Mouse (Mus musculus) embryonic facial prominence, embryonic 12.5 days (tissue): ENCODE results near the gene Nme1. TPM values are rescaled to one million over a fixed set of nuclear protein-coding genes. Genes with fewer than 3 reads are reported as not detected.

Experiments used
- ATAC-seq: fragments of 200-750 bp; cut with Nextera tagmentation; 2 replicates; pipeline ENCODE4 v1.8.0; 2017; ENCODE audit not compliant: insufficient number of reproducible peaks, insufficient read depth, low FRiP score, low TSS enrichment
- H3K27ac ChIP-seq: fragments of 300-500 bp; sonication (generic); 2 replicates; pipeline ENCODE4 v1.5.1; 2016; ENCODE audit warnings: mild to moderate bottlenecking
- H3K27me3 ChIP-seq: fragments of 300-500 bp; sonication (generic); 2 replicates; pipeline ENCODE4 v1.6.1; 2016; ENCODE audit warnings: mild to moderate bottlenecking, moderate library complexity
- H3K36me3 ChIP-seq: fragments of 300-500 bp; sonication (generic); 2 replicates; pipeline ENCODE4 v1.6.1; 2016; ENCODE audit warnings: mild to moderate bottlenecking
- H3K4me1 ChIP-seq: fragments of 300-500 bp; sonication (generic); 2 replicates; pipeline ENCODE4 v1.6.1; 2016
- H3K4me2 ChIP-seq: fragments of 300-500 bp; sonication (generic); replicated peaks from 2 replicates; pipeline ENCODE4 v1.6.1; 2016; ENCODE audit warnings: mild to moderate bottlenecking, moderate library complexity
- H3K4me3 ChIP-seq: fragments of 300-500 bp; sonication (generic); 2 replicates; pipeline ENCODE4 v1.5.1; 2016; ENCODE audit warnings: mild to moderate bottlenecking
- H3K9ac ChIP-seq: fragments of 300-500 bp; sonication (generic); 2 replicates; pipeline ENCODE4 v1.6.1; 2016; ENCODE audit warnings: mild to moderate bottlenecking, moderate library complexity
- H3K9me3 ChIP-seq: fragments of 300-500 bp; sonication (generic); 2 replicates; pipeline ENCODE4 v1.6.1; 2016; ENCODE audit warnings: mild to moderate bottlenecking, moderate library complexity
- WGBS: fragments of 180-500 bp; shearing (Covaris S2); methylation state at CpG from one replicate; pipeline ENCODE4 v1.1.7; 2016; 5-methylcytosine and 5-hydroxymethylcytosine counted together
- polyA plus RNA-seq: library from polyadenylated mRNA; unstranded; fragments of >200 nt; fragmentation: Nextera tagmentation; extraction: Ambion mirVana; gene quantifications from 2 replicates; pipeline ENCODE4 v1.2.1, GENCODE M21; 2016

The Nme1 gene
- polyA plus RNA-seq = 155 and 162 TPM in 2 replicates

DNA sequence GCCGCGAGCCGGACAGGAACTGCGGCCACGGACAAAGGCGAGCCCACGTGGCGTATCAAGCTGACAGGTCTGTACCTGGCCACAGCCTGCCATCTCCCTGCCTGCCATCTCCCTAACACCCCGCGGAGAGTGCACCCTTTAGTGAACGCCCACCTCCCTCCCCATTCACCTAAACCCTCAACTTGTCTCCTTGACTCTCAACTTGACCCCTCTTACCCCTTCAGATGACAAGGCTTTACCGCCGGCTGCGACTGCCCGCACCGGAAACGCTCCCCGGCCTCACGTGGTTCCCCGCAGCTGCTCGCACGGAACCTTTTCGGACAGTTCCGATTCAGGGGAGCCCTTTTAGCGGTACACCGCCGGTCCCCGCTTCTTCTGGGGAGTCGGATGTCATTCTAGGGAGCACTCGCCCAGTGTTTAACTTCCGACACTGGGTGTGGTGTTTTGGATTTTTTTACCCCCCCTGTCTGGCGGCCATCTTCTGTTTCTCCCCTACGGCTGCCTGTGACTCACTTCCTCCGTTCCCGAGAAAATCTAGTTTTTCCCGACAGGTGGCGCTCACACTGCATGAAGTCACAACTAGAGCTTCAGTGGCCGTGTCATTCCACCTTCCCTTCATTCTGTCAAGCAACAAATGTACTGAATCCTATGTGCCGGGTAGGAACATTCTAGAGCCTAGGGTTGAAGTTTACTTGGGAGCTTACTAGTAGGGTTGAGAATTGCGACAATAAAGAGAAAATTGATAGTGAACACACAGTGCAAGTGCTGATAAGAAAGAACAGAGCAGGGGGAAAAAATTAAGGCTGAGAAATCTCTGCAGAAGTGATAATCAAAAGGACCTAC lies at the start of gene Nme1, which contains the start of gene Gm20390:
Gene Nme1, minus strand, starts transcription at position 517 of the 843 bp plus-strand sequence.
Gene Gm20390, minus strand, starts transcription at position 289 of the 843 bp plus-strand sequence.
- ATAC-seq = peak; percentile 93
- Histone ChIP-seq H3K27ac (peak within 1 kb of the TSS; percentile 76), H3K4me1 (peaks cover 5% of the 10 kb centered on the region; the same call in 1 of the 2 replicates), H3K36me3 (peaks cover 25% of the 10 kb centered on the region), H3K4me3 (peak within 1 kb of the TSS; percentile 74), H3K9ac (peak within 1 kb of the TSS; percentile 76), H3K27me3 (no peaks in the 10 kb centered on the region), H3K4me2 (peak within 1 kb of the TSS; percentile 82), H3K9me3 (no peaks in the 10 kb centered on the region)
- 1% methylated on average over 40 of the region's 40 CpGs for WGBS

DNA sequence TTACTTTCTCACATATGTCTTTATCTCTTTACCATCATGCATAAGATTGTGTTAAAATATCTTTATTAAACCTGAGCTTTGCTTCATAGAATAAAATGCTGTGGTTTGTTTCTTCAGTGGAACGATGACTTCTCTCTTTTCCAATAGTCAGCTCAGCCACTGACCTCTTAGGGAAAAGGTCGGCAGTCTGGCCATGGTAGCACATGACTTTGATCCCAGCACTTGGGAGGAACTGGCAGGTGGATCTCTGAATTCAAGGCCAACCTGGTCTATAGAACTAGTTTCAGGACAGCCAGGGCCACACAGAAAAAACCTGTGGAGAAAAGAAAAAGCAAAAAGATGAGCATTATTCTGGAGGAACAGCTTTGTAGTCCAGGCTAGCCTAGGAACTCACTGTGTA lies 35.0 kb upstream of the Nme1 start:
- H3K9me3 ChIP-seq = no peaks in the 10 kb centered on the region
- no peaks in the 10 kb centered on the region for H3K36me3 ChIP-seq
- no peak overlapping the region for H3K27ac ChIP-seq
- no peaks in the 10 kb centered on the region for H3K4me1 ChIP-seq
- 84% methylated on average over 2 of the region's 2 CpGs for WGBS
- H3K4me2 ChIP-seq = no peak overlapping the region
- H3K9ac ChIP-seq = no peak overlapping the region
- H3K27me3 ChIP-seq = no peaks in the 10 kb centered on the region
- H3K4me3 ChIP-seq = no peak overlapping the region
- no peak for ATAC-seq

DNA sequence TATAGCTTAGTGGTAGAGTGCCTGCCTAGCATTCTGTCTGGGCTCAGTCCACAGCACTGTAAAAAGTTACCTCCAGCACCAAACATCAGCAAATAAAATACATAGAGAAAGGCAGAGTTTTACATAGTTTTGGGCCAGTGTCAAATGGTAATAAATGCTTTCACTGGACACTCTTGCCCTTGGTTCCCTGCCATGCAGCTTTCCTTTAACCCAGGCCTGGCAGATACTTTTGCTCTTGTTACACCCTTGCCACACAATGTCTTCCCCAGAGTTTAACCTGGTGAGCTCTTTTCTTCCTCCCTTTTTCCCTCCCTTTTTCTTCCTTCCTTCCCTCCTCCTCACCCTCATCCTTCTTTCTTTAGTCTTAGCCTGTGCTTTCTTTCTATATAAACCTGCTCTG lies 31.0 kb upstream of the Nme1 start:
- ATAC-seq = no peak
- H3K9ac ChIP-seq = no peak overlapping the region
- H3K36me3 ChIP-seq = no peaks in the 10 kb centered on the region

DNA sequence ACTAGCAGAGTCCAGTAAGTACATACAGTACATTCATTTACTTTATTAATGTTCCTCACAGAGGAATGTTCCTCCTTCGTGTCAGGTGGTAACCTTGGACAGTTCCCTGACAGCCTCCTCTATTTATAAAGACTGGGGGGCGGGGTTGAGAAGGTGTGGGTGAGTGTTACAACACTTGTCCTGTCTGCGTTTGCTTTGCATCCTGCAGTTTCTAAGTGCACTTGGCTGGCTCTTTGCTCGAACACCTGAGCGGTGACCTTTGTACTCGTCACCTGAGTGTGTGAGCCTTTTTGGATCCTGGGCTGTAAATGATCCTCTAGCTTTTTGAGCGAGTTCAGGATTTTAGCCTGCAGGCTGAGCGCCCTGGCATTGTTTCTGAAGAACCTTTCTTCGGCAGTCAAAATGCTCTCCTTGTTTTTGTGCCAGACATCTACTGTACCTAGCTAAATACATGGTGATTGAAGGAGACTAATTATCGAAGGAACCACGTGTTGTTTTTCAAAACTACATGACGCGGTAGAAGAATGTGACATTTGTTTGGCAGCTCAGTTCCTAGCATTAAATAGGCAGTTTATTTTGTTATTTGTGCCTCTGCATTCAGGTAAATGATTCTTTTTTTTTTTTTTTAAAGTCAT lies 28.9 kb upstream of the Nme1 start:
- ATAC-seq = no peak
- H3K27me3 ChIP-seq = no peaks in the 10 kb centered on the region
- no peaks in the 10 kb centered on the region for H3K9me3 ChIP-seq
- WGBS = 35% methylated on average over 13 of the region's 13 CpGs
- H3K4me2 ChIP-seq = peak overlapping the region; percentile 92
- H3K9ac ChIP-seq = peak overlapping the region; percentile 94
- H3K4me1 ChIP-seq = peaks cover 15% of the 10 kb centered on the region
- no peaks in the 10 kb centered on the region for H3K36me3 ChIP-seq
- no peak overlapping the region for H3K27ac ChIP-seq
- peak overlapping the region; percentile 93 for H3K4me3 ChIP-seq

More for the DNA sequence above, 31.0 kb upstream of the Nme1 start:
- H3K4me2 ChIP-seq = no peak overlapping the region
- H3K4me3 ChIP-seq = no peak overlapping the region
- no peaks in the 10 kb centered on the region for H3K27me3 ChIP-seq
- no peaks in the 10 kb centered on the region for H3K9me3 ChIP-seq
- peaks cover 15% of the 10 kb centered on the region for H3K4me1 ChIP-seq
- no peak overlapping the region for H3K27ac ChIP-seq

DNA sequence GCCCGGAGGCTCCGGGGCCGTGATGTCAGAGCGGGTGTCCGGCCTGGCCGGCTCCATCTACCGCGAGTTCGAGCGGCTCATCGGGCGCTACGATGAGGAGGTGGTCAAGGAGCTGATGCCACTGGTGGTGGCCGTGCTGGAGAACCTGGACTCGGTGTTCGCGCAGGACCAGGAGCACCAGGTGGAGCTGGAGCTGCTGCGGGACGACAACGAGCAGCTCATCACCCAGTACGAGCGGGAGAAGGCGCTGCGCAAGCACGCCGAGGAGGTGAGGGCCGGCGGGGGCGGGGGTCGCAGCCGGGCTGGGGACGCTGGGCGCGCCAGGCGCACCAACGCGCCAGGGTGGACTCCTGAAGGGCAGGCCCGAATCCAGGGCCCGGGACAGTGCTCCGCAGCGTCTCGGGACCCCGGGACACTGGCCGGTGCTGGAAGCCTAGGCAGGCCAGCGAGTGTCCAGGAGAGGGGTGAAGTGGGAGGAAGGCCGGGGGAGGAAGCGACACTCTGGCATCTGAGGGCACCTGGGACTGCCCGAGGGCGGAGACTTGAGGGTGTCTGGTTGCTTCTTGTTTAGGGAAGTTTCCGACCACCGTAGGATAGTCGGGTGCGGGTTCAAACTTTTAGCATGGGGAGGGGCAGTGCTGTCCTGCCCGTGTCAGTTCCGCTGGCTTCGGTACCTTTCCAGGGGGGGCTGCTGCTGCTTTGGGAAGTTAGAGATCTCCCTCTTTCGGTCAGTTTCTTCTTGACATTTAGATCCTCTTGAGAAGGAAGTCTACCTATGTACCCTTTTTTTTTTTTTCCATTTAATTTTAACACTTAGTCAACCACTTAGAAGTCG lies 28.2 kb upstream of the Nme1 start:
- Histone ChIP-seq H3K4me1 (peaks cover 15% of the 10 kb centered on the region), H3K4me3 (peak overlapping the region; percentile 93), H3K27ac (peak overlapping the region; percentile 93), H3K36me3 (no peaks in the 10 kb centered on the region), H3K9me3 (no peaks in the 10 kb centered on the region), H3K9ac (peak overlapping the region; percentile 94), H3K4me2 (peak overlapping the region; percentile 92), H3K27me3 (no peaks in the 10 kb centered on the region)
- under 1% methylated on average over 58 of the region's 58 CpGs for WGBS
- peak; percentile 69 for ATAC-seq

DNA sequence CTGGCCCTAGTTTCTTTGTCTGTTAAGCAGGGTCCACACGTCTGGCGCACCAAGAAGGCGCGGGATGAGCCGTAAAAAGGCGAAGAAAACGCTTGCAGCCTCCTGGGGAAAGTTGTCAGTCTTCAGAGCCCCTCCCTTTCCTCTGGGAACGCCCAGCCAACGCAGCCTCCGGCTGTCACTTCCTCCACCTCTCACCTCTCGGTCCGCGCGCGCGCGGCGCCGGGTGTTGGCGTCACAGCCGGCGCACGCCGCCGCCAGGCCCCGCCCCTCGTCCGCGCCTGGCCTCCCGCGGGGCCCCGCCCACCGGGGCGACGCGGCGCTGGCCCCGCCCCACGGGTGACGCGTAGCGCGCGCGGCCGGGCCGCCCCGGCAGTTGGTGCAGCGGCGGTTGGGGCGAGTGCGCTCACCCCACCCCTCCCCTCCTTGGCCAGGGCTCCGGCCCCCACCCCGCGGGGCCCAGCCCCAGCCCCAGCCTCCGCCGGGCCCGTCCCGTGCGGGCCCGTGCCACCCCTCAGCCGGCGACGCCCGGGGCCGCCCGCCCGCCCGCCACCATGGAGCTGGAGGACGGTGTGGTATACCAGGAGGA lies 27.5 kb upstream of the Nme1 start, which contains the start of gene Spag9:
Gene Spag9, plus strand, starts transcription at position 372 of the 586 bp plus-strand sequence.
- H3K36me3 ChIP-seq = no peaks in the 10 kb centered on the region
- peak within 1 kb of the TSS; percentile 93 for H3K4me3 ChIP-seq
- peaks cover 15% of the 10 kb centered on the region for H3K4me1 ChIP-seq
- no peaks in the 10 kb centered on the region for H3K9me3 ChIP-seq
- H3K27ac ChIP-seq = peak within 1 kb of the TSS; percentile 93
- H3K27me3 ChIP-seq = no peaks in the 10 kb centered on the region
- ATAC-seq = peak; percentile 90
- under 1% methylated on average over 60 of the region's 70 CpGs for whole genome bisulfite sequencing
- H3K4me2 ChIP-seq = peak within 1 kb of the TSS; percentile 92
- H3K9ac ChIP-seq = peak within 1 kb of the TSS; percentile 94

DNA sequence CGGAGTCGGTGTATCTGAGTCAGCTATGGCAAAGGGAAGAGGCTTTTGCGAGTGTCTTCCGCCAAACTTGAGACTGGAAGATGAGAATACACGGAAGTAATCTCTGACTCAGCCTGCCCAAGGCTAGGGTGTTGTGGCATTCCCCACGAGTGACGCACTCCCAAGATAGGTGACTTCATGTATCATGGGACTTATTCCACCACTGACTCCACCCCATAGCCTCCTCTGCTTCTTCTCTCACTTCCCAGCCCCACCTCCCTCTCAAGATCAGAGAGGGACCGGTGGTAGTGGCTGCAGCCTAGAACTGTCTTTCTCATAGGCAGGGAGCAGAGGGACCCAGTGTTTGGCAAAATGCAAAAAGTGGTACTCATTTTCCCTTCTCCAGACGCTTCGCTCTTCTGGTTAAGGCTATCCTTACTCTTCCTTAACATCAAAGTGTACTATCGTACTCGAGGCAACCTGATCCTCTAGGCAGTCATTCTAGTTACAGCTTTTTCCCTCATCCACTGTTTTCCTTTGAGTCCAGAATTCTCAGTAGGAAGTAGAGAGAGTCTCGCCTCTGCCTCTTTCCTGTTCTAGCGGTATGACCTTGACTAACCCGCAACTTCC lies 26.9 kb upstream of the Nme1 start:
- Histone ChIP-seq H3K4me3 (peak overlapping the region; percentile 93), H3K36me3 (no peaks in the 10 kb centered on the region), H3K9ac (peak overlapping the region; percentile 58), H3K27me3 (no peaks in the 10 kb centered on the region), H3K4me2 (peak overlapping the region; percentile 92), H3K9me3 (no peaks in the 10 kb centered on the region), H3K27ac (peak overlapping the region; percentile 93), H3K4me1 (peaks cover 15% of the 10 kb centered on the region)
- peak; percentile 50 for ATAC-seq
- WGBS = 6% methylated on average over 15 of the region's 15 CpGs

DNA sequence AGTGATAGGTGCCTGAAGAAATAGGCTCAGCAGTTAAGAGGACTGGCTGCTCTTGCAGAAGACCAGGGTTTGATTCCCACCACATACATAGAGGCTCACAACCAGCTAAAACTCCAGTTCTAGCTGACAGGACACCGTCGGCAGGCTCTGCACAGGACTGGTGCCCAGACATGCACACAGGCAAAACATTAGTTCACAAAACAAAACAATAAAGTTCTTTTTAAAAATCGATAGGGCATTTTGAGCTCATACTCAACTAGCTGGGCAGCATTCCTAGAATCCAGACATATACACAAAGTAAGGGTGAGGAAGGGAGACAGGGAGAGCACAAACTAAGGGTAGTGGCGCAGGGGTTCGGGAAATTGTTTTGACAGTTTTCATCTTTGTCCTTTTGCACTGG lies 26.2 kb upstream of the Nme1 start:
- H3K27ac ChIP-seq = peak overlapping the region; percentile 93
- no peaks in the 10 kb centered on the region for H3K27me3 ChIP-seq
- H3K4me3 ChIP-seq = peak overlapping the region; percentile 93
- H3K9ac ChIP-seq = no peak overlapping the region
- no peaks in the 10 kb centered on the region for H3K36me3 ChIP-seq
- H3K4me1 ChIP-seq = peaks cover 15% of the 10 kb centered on the region
- H3K9me3 ChIP-seq = no peaks in the 10 kb centered on the region
- ATAC-seq = no peak
- H3K4me2 ChIP-seq = peak overlapping the region; percentile 92
- 64% methylated on average over 5 of the region's 5 CpGs for WGBS

DNA sequence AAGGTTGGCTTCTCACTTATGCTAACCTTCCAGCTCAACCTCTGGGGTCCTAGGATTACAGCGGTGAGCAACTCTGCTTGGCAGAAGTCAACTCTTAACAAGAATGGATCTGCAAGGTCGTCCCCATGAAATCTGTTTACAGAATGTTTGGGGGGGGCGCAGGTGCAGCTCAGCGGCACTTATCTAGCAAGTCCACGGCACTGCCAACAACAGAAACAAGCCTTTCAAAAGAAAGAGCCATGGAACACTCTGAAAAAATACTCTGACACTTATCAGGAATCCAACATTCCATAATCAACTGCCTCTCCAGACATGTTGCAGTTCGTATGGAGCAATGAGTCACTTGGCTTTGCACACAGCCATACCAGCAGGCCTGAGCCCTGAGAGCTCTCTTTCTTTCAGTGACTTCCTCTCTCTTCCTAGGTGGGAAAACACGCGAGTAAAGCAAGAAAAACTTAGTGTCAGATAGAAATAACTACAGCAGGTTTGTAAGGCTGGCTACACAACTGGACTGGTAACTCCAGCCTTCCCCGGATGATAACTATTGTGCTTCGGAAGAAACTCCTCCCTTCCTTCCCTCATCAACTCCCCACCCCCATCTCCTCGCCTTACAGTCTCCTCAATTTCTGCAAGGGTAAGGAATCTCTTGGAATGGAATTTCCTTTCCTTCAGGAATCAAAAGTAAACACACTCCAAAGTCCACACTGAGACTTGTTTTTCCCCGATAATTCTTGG lies 20.2 kb upstream of the Nme1 start:
- Histone ChIP-seq H3K9ac (no peak overlapping the region), H3K36me3 (no peaks in the 10 kb centered on the region), H3K4me2 (no peak overlapping the region), H3K9me3 (no peaks in the 10 kb centered on the region), H3K27ac (0 out of 2 replicates have a peak overlapping the region, but pooled peaks have one; percentile 32), H3K4me3 (no peak overlapping the region), H3K4me1 (no peaks in the 10 kb centered on the region), H3K27me3 (no peaks in the 10 kb centered on the region)
- 59% methylated on average over 12 of the region's 12 CpGs for WGBS
- no peak for ATAC-seq

DNA sequence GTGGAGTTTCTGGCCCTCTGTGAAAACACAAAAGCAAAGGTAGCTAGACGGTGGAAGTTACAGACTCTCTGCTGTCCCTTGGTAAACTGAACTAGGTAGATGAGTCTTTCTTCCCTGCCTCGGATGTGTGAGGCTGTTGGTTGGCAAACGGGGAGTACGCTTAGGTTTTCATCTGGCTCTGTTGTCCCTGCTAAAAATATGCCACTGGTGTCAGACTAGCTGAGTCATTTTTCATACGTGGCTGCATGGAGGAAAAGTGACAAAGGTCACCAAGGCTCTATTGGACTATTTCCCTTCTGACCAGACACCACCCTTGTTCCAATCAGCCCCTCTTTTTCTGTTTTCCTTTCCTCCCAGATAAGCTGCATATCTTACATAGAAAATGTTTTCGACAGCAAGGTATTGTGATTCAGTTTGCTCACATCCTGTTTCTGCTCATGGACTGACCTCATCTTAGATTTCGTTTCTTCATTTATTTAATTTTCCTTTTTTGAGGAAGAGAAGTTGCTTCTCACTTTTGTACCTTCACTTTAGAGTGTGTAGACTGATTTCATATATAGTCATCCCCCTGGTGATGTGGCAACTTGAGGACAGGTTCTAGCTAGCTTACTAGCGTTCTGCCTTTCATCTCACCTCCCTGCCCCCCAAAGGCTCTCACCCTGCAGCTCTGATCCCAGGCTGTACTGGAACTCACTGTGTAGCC lies 19.5 kb upstream of the Nme1 start:
- WGBS = 72% methylated on average over 8 of the region's 8 CpGs
- no peak for ATAC-seq
- no peaks in the 10 kb centered on the region for H3K27me3 ChIP-seq
- no peak overlapping the region for H3K9ac ChIP-seq
- 0 out of 2 replicates have a peak overlapping the region, but pooled peaks have one; percentile 32 for H3K27ac ChIP-seq
- H3K4me3 ChIP-seq = no peak overlapping the region
- no peaks in the 10 kb centered on the region for H3K4me1 ChIP-seq
- no peaks in the 10 kb centered on the region for H3K9me3 ChIP-seq
- H3K4me2 ChIP-seq = no peak overlapping the region
- H3K36me3 ChIP-seq = no peaks in the 10 kb centered on the region
